Mouse (Mus musculus) heart, postnatal 0 days (tissue): ENCODE data around the gene Ap2a1.

ENCODE experiments used
- CTCF ChIP-seq: IDR thresholded peaks from 2 replicates; pipeline ENCODE4 v1.5.1; 2016; ENCODE audit warnings: antibody characterized with exemption, control low read depth, low read depth
- EP300 ChIP-seq: IDR thresholded peaks from 2 replicates; pipeline ENCODE4 v1.6.1; 2016; ENCODE audit warnings: antibody characterized with exemption, low read depth

DNA sequence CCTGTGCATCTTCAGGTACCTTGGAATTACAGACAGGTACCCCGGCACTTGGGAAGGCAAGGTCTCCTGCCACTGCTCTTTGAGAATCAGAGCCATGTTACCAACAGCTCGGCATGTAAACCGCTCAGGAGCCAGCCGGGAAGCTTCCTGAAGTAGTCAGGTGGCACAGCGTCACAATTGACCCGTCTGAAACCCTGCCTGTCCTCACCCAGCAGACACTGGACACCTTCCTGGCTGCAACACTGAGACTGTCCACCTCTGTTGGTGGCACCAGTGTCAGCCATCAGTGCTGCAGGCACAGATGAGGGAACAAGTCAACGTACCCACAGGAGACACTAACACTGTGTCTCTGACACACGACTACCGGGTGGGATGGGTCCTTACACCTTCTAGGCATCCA, 14.0 kb downstream of the Ap2a1 start:
- no peak for TF ChIP-seq EP300
- TF ChIP-seq CTCF, result no peak
